Mouse (Mus musculus) liver, embryonic 14.5 days (tissue): Measurements from ENCODE around the gene Cks2.

Experiments used
- CTCF ChIP-seq: IDR thresholded peaks from 2 replicates; pipeline ENCODE4 v1.5.1; 2016; ENCODE audit warnings: antibody characterized with exemption, low read depth, control low read depth
- EP300 ChIP-seq: IDR thresholded peaks from 2 replicates; pipeline ENCODE4 v1.6.1; 2016; ENCODE audit warnings: antibody characterized with exemption, low read depth

- TF ChIP-seq EP300 = no peak
- no peak for TF ChIP-seq CTCF
These were observed 47.0 kb upstream of the Cks2 start for GRCm38 (mm10) chr13:51598063-51598462.
